Mouse (Mus musculus): Measurements from ENCODE around the gene Ift172.
"Not testable (repeated sequence)": the region's sequence is repeated elsewhere in the genome, so short reads cannot be mapped to it uniquely, and the experiment has no call there.

The Ift172 gene

GRCm38 (mm10) chr5:31255971-31256370 lies 34.9 kb downstream of the Ift172 start:
- DNase-seq: no peak

GRCm38 (mm10) chr5:31255381-31255780 lies 35.5 kb downstream of the Ift172 start:
- no peak for DNase-seq

GRCm38 (mm10) chr5:31254901-31255300 lies 36.0 kb downstream of the Ift172 start:
- no peak for DNase-seq

- peak; percentile 53 to 70 for DNase-seq
Observed at GRCm38 (mm10) chr5:31254452-31254851, 36.5 kb downstream of the Ift172 start.

DNA sequence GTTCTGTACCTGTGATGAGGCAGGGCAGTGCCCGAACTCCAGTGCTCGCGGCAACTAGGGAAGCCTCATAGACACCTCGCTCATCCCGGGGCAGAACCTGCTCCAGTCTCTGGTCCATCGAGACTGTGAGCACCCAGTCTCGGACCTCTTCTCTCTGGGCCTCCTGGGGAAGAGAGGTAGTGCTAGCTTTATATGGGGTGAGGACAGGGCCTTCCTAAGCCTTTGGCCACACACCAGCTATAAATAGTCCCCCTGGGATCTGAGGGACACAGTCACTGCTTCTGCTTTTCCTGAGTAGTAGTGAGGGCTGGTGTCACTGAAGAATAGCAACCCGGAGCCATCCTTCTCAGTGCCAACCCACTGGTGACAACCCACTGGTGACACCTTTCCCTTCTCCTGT lies 37.1 kb downstream of the Ift172 start:
- no peak for DNase-seq

DNA sequence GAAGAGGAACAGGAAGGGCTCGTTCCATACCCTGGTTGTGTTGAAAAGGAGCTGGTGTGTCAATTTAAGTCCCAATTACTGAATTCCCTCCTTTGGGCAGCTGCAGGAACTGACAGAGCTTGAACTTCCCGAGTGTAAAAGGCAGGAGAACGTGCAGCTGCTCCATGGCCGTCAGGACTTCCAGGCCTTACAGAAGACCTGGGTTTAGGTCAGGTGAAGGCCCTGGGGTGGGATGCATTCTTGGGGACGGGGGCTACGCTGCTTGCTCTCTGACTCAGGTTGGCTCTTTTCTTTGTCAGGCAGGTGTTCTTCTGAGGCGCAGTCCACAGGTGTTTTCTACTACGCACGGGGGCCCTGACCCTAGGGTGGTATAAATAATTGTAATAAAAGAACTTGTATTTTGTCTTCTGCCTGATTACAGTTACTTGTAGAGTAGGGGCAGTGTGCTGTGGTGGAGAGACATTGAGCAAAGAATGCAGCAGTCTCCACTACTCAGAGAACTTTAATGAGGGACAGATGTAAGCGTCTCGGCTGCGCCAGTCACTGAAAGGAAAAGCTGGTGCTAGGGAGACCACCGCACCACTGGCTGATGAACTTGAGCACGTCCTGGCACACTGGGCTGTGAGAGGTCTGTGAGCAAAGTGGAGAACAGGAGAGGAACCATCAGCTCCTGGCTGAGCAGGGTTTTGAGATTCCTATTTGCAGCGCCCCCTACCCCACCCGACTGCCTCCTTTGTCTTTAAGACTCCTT lies 37.9 kb downstream of the Ift172 start:
- peak in 1 of 2 experiments; percentile 15 for DNase-seq

- no peak for DNase-seq
Observed at GRCm38 (mm10) chr5:31252151-31252550, 38.8 kb downstream of the Ift172 start.

GRCm38 (mm10) chr5:31251541-31252101 lies 39.3 kb downstream of the Ift172 start, which contains the start of gene Krtcap3:
Krtcap3 (plus strand) TSS chr5:31251691.
- DNase-seq: peak; percentile 76 to 88

DNA sequence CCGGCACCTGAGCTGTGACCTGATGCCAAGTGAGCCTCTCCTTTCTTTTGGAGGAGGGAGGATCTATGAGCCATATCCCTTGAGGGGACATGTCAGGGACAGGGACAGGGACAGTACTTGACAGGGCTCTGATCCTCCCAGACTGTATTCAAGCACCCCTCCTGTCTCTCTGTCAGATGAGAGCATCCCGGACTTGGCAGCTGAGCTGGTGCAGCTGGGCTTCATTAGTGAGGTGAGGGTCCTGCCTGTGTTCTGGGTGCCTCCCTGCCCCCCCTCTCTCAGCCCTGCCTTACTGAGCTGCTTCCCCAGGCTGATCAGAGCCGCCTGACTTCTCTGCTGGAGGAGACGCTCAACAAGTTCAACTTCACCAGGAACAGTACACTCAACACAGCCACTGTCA lies 40.2 kb downstream of the Ift172 start:
- no peak for DNase-seq

DNA sequence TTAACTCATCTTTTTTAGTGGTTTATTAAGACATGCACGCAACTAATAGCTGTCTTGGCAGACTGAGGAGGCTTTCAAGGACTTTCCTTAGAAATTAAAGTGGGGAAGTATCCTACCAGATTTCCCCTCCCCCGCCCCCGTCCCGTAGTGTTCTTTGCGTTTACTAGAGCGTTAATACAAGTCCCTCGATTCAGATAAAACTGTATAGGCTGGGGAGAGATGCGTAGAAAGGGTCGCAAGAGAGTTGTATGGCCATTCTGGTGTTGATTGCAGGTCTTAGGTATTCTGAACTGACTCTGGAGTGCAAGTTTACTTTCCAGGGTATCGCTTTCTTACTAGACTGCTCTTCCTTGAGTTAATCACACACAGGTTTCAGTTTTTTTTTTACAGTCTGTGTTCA lies 48.7 kb downstream of the Ift172 start:
- no peak for DNase-seq

DNA sequence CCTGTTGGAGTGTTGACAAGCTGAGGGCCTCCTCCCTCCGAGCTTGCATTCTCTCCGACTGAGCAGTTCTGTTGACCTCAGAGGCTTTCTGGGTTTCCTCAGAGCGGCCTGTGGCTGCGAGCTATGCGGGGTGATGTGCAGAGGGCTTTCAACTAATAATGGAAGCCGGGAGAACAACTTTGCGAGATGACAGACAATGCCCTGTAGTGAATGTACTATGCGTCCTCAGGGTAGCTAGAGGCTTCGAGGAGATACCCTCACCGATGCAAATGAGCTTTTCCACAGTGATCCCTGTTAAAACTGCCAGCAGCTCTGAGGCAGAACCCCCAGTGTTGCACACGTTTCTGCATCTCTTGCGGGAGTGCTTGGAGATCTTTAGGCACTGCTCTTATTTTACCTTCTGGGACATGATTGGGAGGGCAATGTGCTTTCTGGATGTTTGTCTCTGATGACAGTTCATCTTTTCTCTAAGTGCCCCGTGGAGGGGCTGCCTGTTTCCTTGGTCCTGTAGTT lies 49.3 kb downstream of the Ift172 start:
- DNase-seq: no peak

DNA sequence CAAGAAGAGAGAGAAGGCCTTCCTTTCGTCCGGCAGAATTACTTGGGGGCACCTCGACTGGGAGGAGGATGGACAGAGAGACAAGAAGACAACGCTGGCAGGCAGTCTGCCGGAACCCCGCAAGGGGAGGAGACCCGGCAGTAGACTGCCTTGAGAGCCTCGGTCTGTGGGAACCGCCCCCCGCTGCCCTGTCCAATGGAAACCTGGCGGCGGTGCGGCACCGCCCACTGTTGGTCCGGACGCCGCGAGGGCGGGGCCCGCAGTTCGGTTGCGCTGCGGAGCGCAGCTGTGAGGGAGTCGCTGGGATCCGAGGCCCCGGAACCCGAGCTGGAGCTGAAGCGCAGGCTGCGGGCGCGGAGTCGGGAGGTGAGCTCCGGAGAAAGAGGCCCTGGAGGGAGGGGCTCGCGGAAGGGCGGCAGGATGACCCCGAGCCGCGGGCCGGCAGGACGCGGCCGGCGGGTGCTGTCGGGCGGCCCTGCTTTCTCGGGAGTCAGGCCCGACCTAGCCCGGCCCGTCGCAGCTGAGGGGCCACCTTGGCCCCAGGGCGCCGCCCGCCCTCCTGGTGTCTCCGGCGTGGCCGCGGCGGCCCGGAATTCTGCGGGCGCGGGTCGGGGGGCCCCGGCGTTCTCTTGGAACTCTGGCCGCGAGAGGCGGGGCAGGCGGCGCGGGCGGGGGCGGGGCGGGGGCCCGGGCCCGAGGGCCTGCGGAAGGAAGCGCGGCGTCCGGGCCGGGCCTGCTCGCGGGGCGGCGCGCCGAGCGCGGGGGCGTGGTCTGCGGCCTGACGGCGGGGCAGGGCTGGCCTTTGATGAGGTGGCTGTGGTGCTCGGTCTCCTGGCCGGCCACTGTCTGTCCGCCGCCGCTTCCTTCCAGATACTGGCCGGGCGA lies 50.0 kb downstream of the Ift172 start, which contains the start of the genes Nrbp1 and Gm9970:
Nrbp1 (plus strand) TSS at position 228 of the 885 bp plus-strand sequence.
Gm9970 (minus strand) TSS at position 596 of the 885 bp plus-strand sequence.
- peak; percentile 98 for DNase-seq

GRCm38 (mm10) chr5:31226641-31227040 lies 64.3 kb downstream of the Ift172 start:
- no peak for DNase-seq

GRCm38 (mm10) chr5:31222696-31223095 lies 68.2 kb downstream of the Ift172 start:
- DNase-seq: no peak

DNA sequence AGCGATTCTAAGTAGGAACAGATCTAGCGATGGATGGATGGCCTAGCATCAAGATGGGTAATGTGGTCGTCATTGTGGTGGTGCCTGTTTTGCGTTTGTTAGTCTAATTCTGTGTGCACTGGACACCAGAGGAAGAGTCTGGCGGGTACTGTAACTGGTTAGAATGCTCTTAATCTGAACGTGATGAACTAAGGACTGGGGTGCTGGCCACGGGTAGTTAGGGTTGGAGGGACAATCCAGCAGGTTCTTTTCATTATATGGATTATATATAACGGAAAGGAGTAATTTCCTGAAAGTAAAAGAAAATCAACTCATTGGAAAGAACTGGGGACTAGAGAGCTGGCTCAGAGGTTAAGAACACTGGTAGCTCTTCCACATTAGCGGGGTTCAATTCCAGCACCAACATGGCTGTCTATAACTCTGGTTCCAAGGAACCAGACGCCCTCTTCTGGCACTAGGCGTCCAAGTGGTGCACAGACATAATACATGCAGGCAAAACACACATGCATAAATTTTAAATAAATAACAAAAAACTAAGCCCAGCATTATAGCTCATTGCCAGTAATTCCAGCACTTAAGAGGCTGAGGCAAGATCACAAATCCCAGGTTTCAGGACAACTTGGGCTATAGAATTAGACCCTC lies 69.5 kb downstream of the Ift172 start:
- DNase-seq: peak; percentile 40 to 62

GRCm38 (mm10) chr5:31220448-31221303 lies 70.2 kb downstream of the Ift172 start, which contains the start of gene Ppm1g:
Ppm1g (minus strand) TSS chr5:31220687.
- DNase-seq: peak; percentile 96 to 99

GRCm38 (mm10) chr5:31219911-31220447 lies 70.9 kb downstream of the Ift172 start:
- DNase-seq: peak; percentile 26 to 60

DNA sequence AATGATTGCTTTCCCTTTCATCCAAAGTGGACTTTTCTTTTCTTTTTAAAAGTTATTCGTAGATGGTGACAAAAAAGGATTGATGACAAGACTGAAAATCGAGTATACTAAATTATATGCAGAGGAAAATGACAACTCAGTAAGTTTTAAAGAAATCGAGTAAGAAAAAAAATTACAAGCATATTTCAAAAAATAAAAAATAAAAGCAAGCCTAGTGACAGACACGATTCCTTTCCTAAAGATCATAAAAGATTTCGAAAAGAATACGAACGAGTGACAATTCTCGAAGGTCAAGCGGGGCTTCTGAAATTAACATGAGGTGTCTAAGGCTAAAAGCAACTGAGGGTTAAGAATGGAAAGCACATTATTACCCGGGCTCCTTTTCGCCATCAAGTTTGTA lies 71.4 kb downstream of the Ift172 start:
- DNase-seq: no peak

DNA sequence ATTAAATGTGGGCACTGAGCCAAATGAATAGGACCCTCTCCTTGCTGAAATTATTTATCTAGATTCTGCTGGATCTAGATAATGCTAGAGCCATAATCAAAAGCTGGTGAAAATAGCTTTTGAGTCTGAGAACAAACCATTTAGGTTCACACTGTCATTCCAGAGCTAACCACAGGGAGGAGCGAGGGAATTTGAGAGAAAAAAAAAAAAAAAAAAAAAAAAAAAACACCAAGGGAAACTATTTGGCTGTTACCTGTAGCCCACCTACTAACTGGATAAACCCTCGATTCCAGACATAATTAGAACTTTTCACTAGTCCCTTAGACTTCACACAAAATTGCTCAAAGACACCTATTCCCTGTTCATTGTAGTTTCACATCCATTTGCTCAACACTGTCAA lies 71.8 kb downstream of the Ift172 start:
- peak in 1 of 2 experiments; percentile 53 for DNase-seq

GRCm38 (mm10) chr5:31218294-31218693 lies 72.6 kb downstream of the Ift172 start:
- DNase-seq: peak in 1 of 2 experiments; percentile 27

DNA sequence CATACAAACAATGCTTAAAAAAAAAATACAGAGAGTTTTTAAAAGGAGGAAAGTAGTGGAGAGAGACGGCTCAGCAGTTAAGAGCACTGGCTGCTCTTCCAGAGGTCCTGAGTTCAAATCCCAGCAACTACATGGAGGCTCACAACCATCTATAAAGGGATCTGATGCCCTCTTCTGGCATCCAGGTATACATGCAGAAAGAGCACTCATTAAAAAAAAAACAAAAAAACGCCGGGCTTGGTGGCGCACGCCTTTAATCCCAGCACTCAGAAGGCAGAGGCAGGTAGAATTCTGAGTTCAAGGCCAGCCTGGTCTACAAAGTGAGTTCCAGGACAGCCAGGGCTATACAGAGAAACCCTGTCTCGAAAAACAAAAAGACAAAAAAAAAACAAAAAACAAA lies 74.4 kb downstream of the Ift172 start:
- not testable (repeated sequence) for DNase-seq
